Mouse (Mus musculus): ENCODE results near the gene Rdh16f1.

- no peak for TF ChIP-seq CHD2 (IDR thresholded peaks at IDR 0.05; ENCODE audit: low read depth, low read length)
- no peak for TF ChIP-seq MAFK (IDR thresholded peaks at IDR 0.05; ENCODE audit: insufficient read depth, low read depth, low read length)
Observed at GRCm38 (mm10) chr10:127737552-127737951, 22.0 kb upstream of the Rdh16f1 start.
